Mouse (Mus musculus) testis, adult 10 weeks (tissue): Measurements from ENCODE around the gene Hcn2. TPM values are rescaled to one million over a fixed set of nuclear protein-coding genes. Genes with fewer than 3 reads are reported as not detected.

Source experiments
- polyA plus RNA-seq: library from polyadenylated mRNA; stranded (reverse); fragments of 350-450 nt; fragmentation: Illumina TruSeq; extraction: RNeasy Lipid Tissue Mini Kit (QIAGEN cat#74804); gene quantifications from one replicate; pipeline ENCODE4 v1.2.3, GENCODE M21; 2014; ENCODE audit warnings: low read depth, low replicate concordance

The Hcn2 gene
- not detected for polyA plus RNA-seq

GRCm38 (mm10) chr10:79716254-79716987 is at the start of gene Hcn2:
Gene Hcn2, plus strand, starts transcription at chr10:79716634.

GRCm38 (mm10) chr10:79668771-79669575 is 47.5 kb upstream of the Hcn2 start, which contains the start of gene Tpgs1:
Gene Tpgs1, plus strand, starts transcription at chr10:79669369.

GRCm38 (mm10) chr10:79681591-79682245 is 34.7 kb upstream of the Hcn2 start, which contains the start of gene Cdc34:
Gene Cdc34, plus strand, starts transcription at chr10:79682195.

GRCm38 (mm10) chr10:79688720-79689119 is 27.7 kb upstream of the Hcn2 start, which contains the start of gene Gzmm:
Gene Gzmm, plus strand, starts transcription at chr10:79689020.

GRCm38 (mm10) chr10:79704065-79704969 is 12.1 kb upstream of the Hcn2 start, which contains the start of gene Bsg:
Gene Bsg, plus strand, starts transcription at chr10:79704491.

GRCm38 (mm10) chr10:79745898-79746773 is 29.7 kb downstream of the Hcn2 start, which contains the start of gene Polrmt:
Gene Polrmt, minus strand, starts transcription at chr10:79746581.

GRCm38 (mm10) chr10:79754856-79755516 is 38.6 kb downstream of the Hcn2 start, which contains the start of gene Fgf22:
Gene Fgf22, plus strand, starts transcription at chr10:79755076.

GRCm38 (mm10) chr10:79766508-79767325 is 50.3 kb downstream of the Hcn2 start, which contains the start of gene Rnf126:
Gene Rnf126, minus strand, starts transcription at chr10:79766952.

GRCm38 (mm10) chr10:79777103-79777531 is 60.7 kb downstream of the Hcn2 start, which contains the start of gene Fstl3:
Gene Fstl3, plus strand, starts transcription at chr10:79777272.

Other genes starting within 250 kb of the Hcn2 start
- gene Vmn2r83, start 247.9 kb upstream of the Hcn2 start, polyA plus RNA-seq = not detected
- gene Plpp2, start 182.8 kb upstream of the Hcn2 start, polyA plus RNA-seq = not detected
- gene Mier2, start 161.4 kb upstream of the Hcn2 start, polyA plus RNA-seq = 0.15 TPM
- gene Theg, start 129.3 kb upstream of the Hcn2 start, polyA plus RNA-seq = 19.5 TPM
- gene C2cd4c, start 102.6 kb upstream of the Hcn2 start, polyA plus RNA-seq = 0.07 TPM
- gene Shc2, start 78.7 kb upstream of the Hcn2 start, polyA plus RNA-seq = 1.9 TPM
- gene Odf3l2, start 70.9 kb upstream of the Hcn2 start, polyA plus RNA-seq = not detected
- gene Madcam1, start 52.1 kb upstream of the Hcn2 start, polyA plus RNA-seq = not detected
- not detected for gene Tpgs1, start 47.3 kb upstream of the Hcn2 start, polyA plus RNA-seq
- 11.0 TPM for gene Cdc34, start 34.4 kb upstream of the Hcn2 start, polyA plus RNA-seq
- gene Gzmm, start 27.6 kb upstream of the Hcn2 start, polyA plus RNA-seq = not detected
- gene Bsg, start 12.1 kb upstream of the Hcn2 start, polyA plus RNA-seq = 293 TPM
- 0.70 TPM for gene Polrmt, start 29.9 kb downstream of the Hcn2 start, polyA plus RNA-seq
- gene Fgf22, start 38.4 kb downstream of the Hcn2 start, polyA plus RNA-seq = not detected
- 6.6 TPM for gene Rnf126, start 50.3 kb downstream of the Hcn2 start, polyA plus RNA-seq
- 3.6 TPM for gene Fstl3, start 60.6 kb downstream of the Hcn2 start, polyA plus RNA-seq
- gene Prss57, start 74.3 kb downstream of the Hcn2 start, polyA plus RNA-seq = not detected
- gene Palm, start 76.9 kb downstream of the Hcn2 start, polyA plus RNA-seq = 0.38 TPM
- not detected for gene Misp, start 104.4 kb downstream of the Hcn2 start, polyA plus RNA-seq
- gene Ptbp1, start 137.8 kb downstream of the Hcn2 start, polyA plus RNA-seq = 40.2 TPM
- gene Prtn3, start 157.8 kb downstream of the Hcn2 start, polyA plus RNA-seq = not detected
- gene Plppr3, start 158.0 kb downstream of the Hcn2 start, polyA plus RNA-seq = not detected
- not detected for gene Elane, start 169.6 kb downstream of the Hcn2 start, polyA plus RNA-seq
- not detected for gene Cfd, start 174.2 kb downstream of the Hcn2 start, polyA plus RNA-seq
- 0.87 TPM for gene Med16, start 192.3 kb downstream of the Hcn2 start, polyA plus RNA-seq
- not detected for gene Gm26602, start 194.2 kb downstream of the Hcn2 start, polyA plus RNA-seq
- gene Kiss1r, start 200.3 kb downstream of the Hcn2 start, polyA plus RNA-seq = not detected
- 1.1 TPM for gene R3hdm4, start 204.6 kb downstream of the Hcn2 start, polyA plus RNA-seq
- gene Arid3a, start 210.4 kb downstream of the Hcn2 start, polyA plus RNA-seq = 1.3 TPM
- 2.0 TPM for gene Wdr18, start 243.5 kb downstream of the Hcn2 start, polyA plus RNA-seq